Mouse (Mus musculus): ENCODE data around the gene Rsbn1l. TPM values are rescaled to one million over a fixed set of nuclear protein-coding genes. Genes with fewer than 3 reads are reported as not detected.

Gene Rsbn1l
- polyA plus RNA-seq, 2 experiments = 3.7 to 4.6 TPM

DNA sequence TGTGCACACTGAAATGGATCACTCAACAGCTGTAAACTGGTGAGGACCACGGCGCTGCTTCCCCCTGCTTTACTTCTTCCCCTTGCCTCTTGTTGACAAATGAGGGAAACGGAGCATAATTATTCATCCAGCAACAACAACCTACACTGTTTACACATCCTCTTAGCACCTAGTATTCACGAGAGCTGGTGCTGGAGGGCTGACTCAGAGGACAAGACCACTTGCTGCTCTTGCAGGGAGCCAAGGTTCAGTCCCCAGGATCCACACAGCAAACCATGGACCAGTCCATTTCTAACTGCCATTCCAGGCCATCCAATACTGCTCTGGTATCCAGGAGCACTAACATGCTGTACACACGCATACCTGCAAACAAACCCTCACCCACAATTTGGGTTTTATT, 20.3 kb downstream of the Rsbn1l start:
- Histone ChIP-seq H3K27me3 (ENCODE audit: control insufficient read depth, insufficient read depth, low read length) (no peaks in the 10 kb centered on the region), H3K9ac (replicated peaks) (no peak overlapping the region), H3K4me1 (replicated peaks; ENCODE audit: control insufficient read depth in 2 of 2, insufficient read depth in 2 of 2, low read length in 1 of 2) (peaks cover 30 to 54% of the 10 kb centered on the region in 2 experiments), H3K27ac (no peak overlapping the region), H3K9me3 (ENCODE audit: control insufficient read depth, low read length) (no peaks in the 10 kb centered on the region), H3K36me3 (replicated peaks; ENCODE audit: control insufficient read depth, insufficient read depth, low read depth) (no peaks in the 10 kb centered on the region), H3K4me3 (ENCODE audit: insufficient read depth in 1 of 2, low read depth in 2 of 2, low read length in 2 of 2) (no peak overlapping the region), H3K4me2 (ENCODE audit: low read depth) (no peak overlapping the region)
- 55% methylated on average over 5 of the region's 5 CpGs for WGBS (ENCODE audit: insufficient replicate concordance)
- ATAC-seq (ENCODE audit: insufficient read depth) = no peak
- no peak for DNase-seq (ENCODE audit: low read depth in 3 of 3, low spot score in 3 of 3)
- TF ChIP-seq CTCF (IDR thresholded peaks at IDR 0.05; ENCODE audit: low read depth) = no peak
- no peak for TF ChIP-seq EP300 (IDR thresholded peaks at IDR 0.05; ENCODE audit: low read depth)

GRCm38 (mm10) chr5:20932585-20932984, 23.6 kb downstream of the Rsbn1l start:
- Histone ChIP-seq H3K4me1 (replicated peaks; ENCODE audit: control insufficient read depth in 2 of 2, insufficient read depth in 2 of 2, low read length in 1 of 2) (peaks cover 24 to 41% of the 10 kb centered on the region in 2 experiments), H3K4me2 (ENCODE audit: low read depth) (no peak overlapping the region), H3K9me3 (ENCODE audit: control insufficient read depth, low read length) (no peaks in the 10 kb centered on the region), H3K4me3 (ENCODE audit: insufficient read depth in 1 of 2, low read depth in 2 of 2, low read length in 2 of 2) (no peak overlapping the region), H3K36me3 (replicated peaks; ENCODE audit: control insufficient read depth, insufficient read depth, low read depth) (no peaks in the 10 kb centered on the region), H3K27ac (no peak overlapping the region), H3K9ac (replicated peaks) (no peak overlapping the region), H3K27me3 (ENCODE audit: control insufficient read depth, insufficient read depth, low read length) (no peaks in the 10 kb centered on the region)
- TF ChIP-seq EP300 (IDR thresholded peaks at IDR 0.05; ENCODE audit: low read depth) (no peak), CTCF (IDR thresholded peaks at IDR 0.05; ENCODE audit: low read depth) (no peak)
- ATAC-seq (ENCODE audit: insufficient read depth) (no peak), DNase-seq (ENCODE audit: low read depth in 3 of 3, low spot score in 3 of 3) (no peak)
- 40% methylated on average over 3 of the region's 3 CpGs for WGBS (ENCODE audit: insufficient replicate concordance)

DNA sequence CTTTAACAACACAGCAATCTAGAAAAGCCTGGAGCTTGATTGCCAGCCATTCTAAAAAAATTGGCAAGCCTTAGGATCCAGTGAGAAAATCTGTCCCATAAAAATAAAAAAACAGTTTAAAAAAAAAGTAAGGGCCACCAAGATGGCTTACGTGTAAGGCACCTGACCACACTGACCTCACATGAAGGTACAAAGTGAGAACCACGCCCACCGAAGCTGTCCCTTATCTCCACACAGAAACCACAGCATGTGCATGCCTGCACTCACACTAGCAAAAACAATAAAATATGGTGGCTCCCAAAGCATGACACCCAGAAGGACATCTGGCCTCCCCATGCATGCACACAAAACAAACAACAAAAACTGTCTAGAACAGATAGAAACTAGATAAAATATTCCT, 24.9 kb downstream of the Rsbn1l start:
- Histone ChIP-seq H3K4me2 (ENCODE audit: low read depth) (peak overlapping the region; percentile 8), H3K27ac (peak overlapping the region; percentile 29; the same call in 1 of the 2 replicates)
- peak; percentile 71 for ATAC-seq (ENCODE audit: insufficient read depth)

DNA sequence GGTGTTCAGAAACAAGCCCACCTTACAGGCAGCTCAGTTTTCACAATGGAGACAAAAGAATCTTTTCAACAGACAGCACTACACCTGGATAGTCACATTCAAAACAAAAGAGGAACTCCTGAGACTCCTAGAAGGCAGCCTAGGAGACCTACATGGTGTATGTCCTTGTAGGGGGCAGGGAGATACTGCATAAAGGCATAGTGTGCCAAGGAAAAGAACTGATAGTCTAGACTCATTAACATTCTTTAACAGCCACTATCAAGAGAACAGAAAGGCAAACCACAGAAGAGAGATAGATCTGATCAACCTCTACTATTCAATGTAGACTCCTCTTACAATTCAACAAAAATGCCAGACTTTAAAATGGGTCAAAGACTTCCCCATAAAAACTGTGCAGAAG, 25.8 kb downstream of the Rsbn1l start:
- H3K4me3 ChIP-seq (ENCODE audit: insufficient read depth in 1 of 2, low read depth in 2 of 2, low read length in 2 of 2) = no peak overlapping the region
- no peak overlapping the region for H3K9ac ChIP-seq (replicated peaks)
- H3K27me3 ChIP-seq (ENCODE audit: control insufficient read depth, insufficient read depth, low read length) = no peaks in the 10 kb centered on the region
- ATAC-seq (ENCODE audit: insufficient read depth) = peak; percentile 41; the same call in 1 of the 2 replicates
- no peak overlapping the region for H3K4me2 ChIP-seq (ENCODE audit: low read depth)
- H3K9me3 ChIP-seq (ENCODE audit: control insufficient read depth, low read length) = no peaks in the 10 kb centered on the region
- no peak overlapping the region; the same call in 1 of the 2 replicates for H3K27ac ChIP-seq
- no peaks in the 10 kb centered on the region; the same call in 1 of the 2 replicates for H3K36me3 ChIP-seq (replicated peaks; ENCODE audit: control insufficient read depth, insufficient read depth, low read depth)
- H3K4me1 ChIP-seq (replicated peaks; ENCODE audit: control insufficient read depth in 2 of 2, insufficient read depth in 2 of 2, low read length in 1 of 2) = peaks cover 19 to 32% of the 10 kb centered on the region in 2 experiments
- TF ChIP-seq EP300 (IDR thresholded peaks at IDR 0.05; ENCODE audit: low read depth) (no peak), CTCF (IDR thresholded peaks at IDR 0.05; ENCODE audit: low read depth) (no peak)
- no peak for DNase-seq (ENCODE audit: low read depth in 3 of 3, low spot score in 3 of 3)

More for the DNA sequence above, 24.9 kb downstream of the Rsbn1l start:
- Histone ChIP-seq H3K36me3 (replicated peaks; ENCODE audit: control insufficient read depth, insufficient read depth, low read depth) (no peaks in the 10 kb centered on the region; the same call in 1 of the 2 replicates), H3K4me3 (ENCODE audit: insufficient read depth in 1 of 2, low read depth in 2 of 2, low read length in 2 of 2) (no peak overlapping the region), H3K9ac (replicated peaks) (no peak overlapping the region), H3K4me1 (replicated peaks; ENCODE audit: control insufficient read depth in 2 of 2, insufficient read depth in 2 of 2, low read length in 1 of 2) (peaks cover 24 to 40% of the 10 kb centered on the region in 2 experiments), H3K27me3 (ENCODE audit: control insufficient read depth, insufficient read depth, low read length) (no peaks in the 10 kb centered on the region), H3K9me3 (ENCODE audit: control insufficient read depth, low read length) (no peaks in the 10 kb centered on the region)
- WGBS (ENCODE audit: insufficient replicate concordance) = 24% methylated on average over 3 of the region's 3 CpGs
- TF ChIP-seq CTCF (IDR thresholded peaks at IDR 0.05; ENCODE audit: low read depth) (no peak), EP300 (IDR thresholded peaks at IDR 0.05; ENCODE audit: low read depth) (peak; percentile 44; the same call in 1 of the 2 replicates)
- DNase-seq (ENCODE audit: low read depth in 3 of 3, low spot score in 3 of 3) = peak in 1 of 3 experiments; percentile 54

DNA sequence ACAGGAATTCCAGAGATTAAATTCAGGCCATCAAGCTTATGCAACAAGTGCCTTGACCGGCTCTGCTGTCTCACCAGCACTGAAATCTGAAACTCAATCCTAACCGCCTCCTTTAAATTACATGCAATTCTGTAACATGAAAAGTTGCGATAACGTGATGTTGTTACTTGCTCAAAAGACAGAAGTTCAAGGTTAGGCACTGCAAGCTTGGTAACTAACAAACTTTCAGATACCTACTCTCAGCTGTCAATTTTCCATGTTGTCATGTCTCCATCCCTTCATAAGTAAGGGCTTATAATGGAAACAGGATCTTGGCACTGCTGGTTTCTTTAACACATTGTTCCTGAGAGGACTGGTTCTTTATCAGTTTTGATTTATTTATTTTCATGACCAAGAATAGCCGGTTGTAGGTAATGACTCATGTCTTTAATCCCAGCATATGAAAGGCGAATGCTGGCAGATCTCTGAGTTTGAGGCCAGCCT, 26.5 kb downstream of the Rsbn1l start:
- Histone ChIP-seq H3K9ac (replicated peaks) (no peak overlapping the region), H3K27me3 (ENCODE audit: control insufficient read depth, insufficient read depth, low read length) (no peaks in the 10 kb centered on the region), H3K27ac (no peak overlapping the region), H3K9me3 (ENCODE audit: control insufficient read depth, low read length) (no peaks in the 10 kb centered on the region), H3K4me1 (replicated peaks; ENCODE audit: control insufficient read depth in 2 of 2, insufficient read depth in 2 of 2, low read length in 1 of 2) (peaks cover 19 to 28% of the 10 kb centered on the region in 2 experiments), H3K4me3 (ENCODE audit: insufficient read depth in 1 of 2, low read depth in 2 of 2, low read length in 2 of 2) (no peak overlapping the region), H3K4me2 (ENCODE audit: low read depth) (no peak overlapping the region), H3K36me3 (replicated peaks; ENCODE audit: control insufficient read depth, insufficient read depth, low read depth) (no peaks in the 10 kb centered on the region; the same call in 1 of the 2 replicates)
- no peak for TF ChIP-seq CTCF (IDR thresholded peaks at IDR 0.05; ENCODE audit: low read depth)
- no peak for TF ChIP-seq EP300 (IDR thresholded peaks at IDR 0.05; ENCODE audit: low read depth)
- WGBS (ENCODE audit: insufficient replicate concordance) = 79% methylated on average over 6 of the region's 6 CpGs
- no peak for DNase-seq (ENCODE audit: low read depth in 3 of 3, low spot score in 3 of 3)
- ATAC-seq (ENCODE audit: insufficient read depth) = no peak

Data from liver, embryonic 14.5 days (tissue).